Mouse (Mus musculus): Measurements from ENCODE around the gene Fads2. TPM values are rescaled to one million over a fixed set of nuclear protein-coding genes. Genes with fewer than 3 reads are reported as not detected.

Fads2 gene
- total and polyA plus RNA-seq, 3 experiments = 55.2 to 119 TPM; not detected in 1

DNA sequence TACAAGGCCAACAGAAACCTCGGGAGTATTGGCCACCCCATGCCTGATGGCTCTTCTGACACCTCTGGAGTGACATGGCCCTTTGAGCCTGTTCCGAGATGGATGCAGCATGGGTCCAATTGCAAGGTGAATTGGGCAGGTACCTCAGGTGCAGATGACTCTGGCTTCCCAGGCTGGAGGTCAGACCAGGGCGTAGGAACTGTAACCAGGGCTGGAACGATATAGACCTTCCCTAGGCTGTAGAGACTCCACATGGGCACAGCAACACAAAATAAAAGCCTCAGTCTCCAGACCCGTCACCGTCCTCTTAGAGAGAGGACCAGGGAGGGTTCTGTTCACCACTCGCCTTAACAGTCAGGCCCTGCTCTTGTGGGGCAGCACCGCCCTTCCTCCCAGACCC is 39.3 kb downstream of the Fads2 start:
- H3K9ac ChIP-seq (ENCODE audit: control insufficient read depth, low read depth, low read length, poor library complexity, severe bottlenecking) = no peak overlapping the region
- DNase-seq (ENCODE audit: low read depth, low spot score) = no peak
- H3K36me3 ChIP-seq (ENCODE audit: control insufficient read depth in 1 of 2, insufficient read depth in 2 of 2, low read length in 2 of 2) = peaks cover 0 to 11% of the 10 kb centered on the region in 2 experiments
- H3K4me3 ChIP-seq (ENCODE audit: control insufficient read depth in 1 of 2, insufficient read depth in 1 of 2, low read depth in 2 of 2, low read length in 2 of 2) = no peak overlapping the region
- no peaks in the 10 kb centered on the region for H3K27me3 ChIP-seq (ENCODE audit: control insufficient read depth in 1 of 2, insufficient read depth in 2 of 2, low read length in 2 of 2)
- no peaks in the 10 kb centered on the region for H3K9me3 ChIP-seq (replicated peaks; ENCODE audit: insufficient read depth, low read length)
- no peak for TF ChIP-seq MAZ (IDR thresholded peaks at IDR 0.05; ENCODE audit: low read depth, low read length)
- TF ChIP-seq MEF2A (IDR thresholded peaks at IDR 0.05; ENCODE audit: extremely low read depth, insufficient replicate concordance, low read depth, low read length, poor library complexity, severe bottlenecking) = no peak
- TF ChIP-seq ETS1 (IDR thresholded peaks at IDR 0.05; ENCODE audit: low read depth, low read length) = no peak
- TF ChIP-seq E2F4 (IDR thresholded peaks at IDR 0.05; ENCODE audit: borderline replicate concordance, low read depth, low read length) = no peak
- no peak for TF ChIP-seq CHD2 (IDR thresholded peaks at IDR 0.05; ENCODE audit: low read length)
- TF ChIP-seq BHLHE40 (IDR thresholded peaks at IDR 0.05; ENCODE audit: borderline replicate concordance, low read depth, low read length) = no peak
- no peak for TF ChIP-seq POLR2A (IDR thresholded peaks at IDR 0.05; ENCODE audit: control insufficient read depth in 1 of 2, insufficient read depth in 1 of 2, low read depth in 1 of 2, low read length in 2 of 2, poor library complexity in 1 of 2)
- no peak for TF ChIP-seq HCFC1 (IDR thresholded peaks at IDR 0.05; ENCODE audit: low read depth, low read length)
- TF ChIP-seq CHD1 (IDR thresholded peaks at IDR 0.05; ENCODE audit: low read depth, low read length) = no peak
- TF ChIP-seq UBTF (IDR thresholded peaks at IDR 0.05; ENCODE audit: borderline replicate concordance, insufficient read depth, low read depth, low read length) = no peak
- TF ChIP-seq ZMIZ1 (IDR thresholded peaks at IDR 0.05; ENCODE audit: low read depth, low read length) = no peak
- TF ChIP-seq MXI1 (IDR thresholded peaks at IDR 0.05; ENCODE audit: low read depth, low read length) = no peak
- TF ChIP-seq GATA1 (IDR thresholded peaks at IDR 0.05; ENCODE audit: low read depth, low read length) = no peak
- no peak for TF ChIP-seq TBP (IDR thresholded peaks at IDR 0.05; ENCODE audit: low read depth, low read length)
- TF ChIP-seq GABPA (IDR thresholded peaks at IDR 0.05; ENCODE audit: low read depth, low read length) = no peak
- no peak for TF ChIP-seq KAT2A (conservative IDR thresholded peaks at IDR 0.05; ENCODE audit: low read depth, low read length)
- no peak for TF ChIP-seq JUND (IDR thresholded peaks at IDR 0.05; ENCODE audit: low read depth, low read length)
- no peak for TF ChIP-seq POLR2AphosphoS2 (IDR thresholded peaks at IDR 0.05; ENCODE audit: low read length)
- no peak for TF ChIP-seq ZC3H11A (IDR thresholded peaks at IDR 0.05; ENCODE audit: low read depth, low read length)
- no peaks in the 10 kb centered on the region for H3K79me2 ChIP-seq (ENCODE audit: control insufficient read depth, insufficient read depth, low read length, poor library complexity)
- H3K4me1 ChIP-seq (ENCODE audit: control insufficient read depth in 1 of 2, insufficient read depth in 2 of 2, low read length in 2 of 2) = peaks cover 8 to 20% of the 10 kb centered on the region in 2 experiments
- no peak overlapping the region for H3K27ac ChIP-seq (ENCODE audit: control insufficient read depth, low read depth, low read length)

DNA sequence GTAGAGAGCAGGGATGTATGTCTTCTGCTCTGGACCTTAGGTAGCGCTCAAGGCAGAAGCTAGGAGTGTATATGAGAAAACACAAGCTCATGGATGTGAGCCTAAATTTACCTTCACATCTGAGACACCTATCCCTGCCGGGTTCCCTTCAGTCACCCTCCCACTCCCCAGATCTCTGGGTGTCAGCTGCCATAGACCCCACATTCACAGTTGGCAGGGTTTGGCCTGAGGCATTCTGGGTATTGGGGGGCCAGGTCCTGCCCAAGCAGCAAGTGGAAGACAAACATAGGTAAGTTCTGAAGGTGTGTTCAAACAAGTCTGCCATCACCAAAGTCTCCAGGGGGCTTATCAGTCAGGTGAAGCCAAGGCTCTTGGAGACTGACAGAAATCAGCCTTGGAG is 39.9 kb downstream of the Fads2 start:
- Histone ChIP-seq H3K4me1 (ENCODE audit: control insufficient read depth in 1 of 2, insufficient read depth in 2 of 2, low read length in 2 of 2) (peaks cover 8 to 20% of the 10 kb centered on the region in 2 experiments), H3K27ac (ENCODE audit: control insufficient read depth, low read depth, low read length) (no peak overlapping the region), H3K9me3 (replicated peaks; ENCODE audit: insufficient read depth, low read length) (no peaks in the 10 kb centered on the region), H3K4me3 (ENCODE audit: control insufficient read depth in 1 of 2, insufficient read depth in 1 of 2, low read depth in 2 of 2, low read length in 2 of 2) (no peak overlapping the region), H3K36me3 (ENCODE audit: control insufficient read depth in 1 of 2, insufficient read depth in 2 of 2, low read length in 2 of 2) (peaks cover 0 to 11% of the 10 kb centered on the region in 2 experiments; a peak in 2 of 4 replicates), H3K27me3 (ENCODE audit: control insufficient read depth in 1 of 2, insufficient read depth in 2 of 2, low read length in 2 of 2) (no peaks in the 10 kb centered on the region), H3K9ac (ENCODE audit: control insufficient read depth, low read depth, low read length, poor library complexity, severe bottlenecking) (no peak overlapping the region), H3K79me2 (ENCODE audit: control insufficient read depth, insufficient read depth, low read length, poor library complexity) (no peaks in the 10 kb centered on the region)
- TF ChIP-seq MAFK (IDR thresholded peaks at IDR 0.05; ENCODE audit: borderline replicate concordance, low read depth, low read length) (no peak), SMC3 (IDR thresholded peaks at IDR 0.05; ENCODE audit: low read depth, low read length) (no peak), CTCF (IDR thresholded peaks at IDR 0.05 in 2 of 3, conservative IDR thresholded peaks at IDR 0.05 in 1 of 3; ENCODE audit: control insufficient read depth in 1 of 3, insufficient read depth in 1 of 3, low read depth in 2 of 3, low read length in 3 of 3, poor library complexity in 1 of 3, severe bottlenecking in 1 of 3) (no peak), TBP (IDR thresholded peaks at IDR 0.05; ENCODE audit: low read depth, low read length) (no peak), RCOR1 (IDR thresholded peaks at IDR 0.05; ENCODE audit: low read depth, low read length) (no peak), ZMIZ1 (IDR thresholded peaks at IDR 0.05; ENCODE audit: low read depth, low read length) (no peak), ZC3H11A (IDR thresholded peaks at IDR 0.05; ENCODE audit: low read depth, low read length) (no peak), GATA1 (IDR thresholded peaks at IDR 0.05; ENCODE audit: low read depth, low read length) (no peak), RAD21 (IDR thresholded peaks at IDR 0.05; ENCODE audit: low read depth, low read length) (no peak), USF1 (IDR thresholded peaks at IDR 0.05; ENCODE audit: low read depth, low read length) (no peak), ETS1 (IDR thresholded peaks at IDR 0.05; ENCODE audit: low read depth, low read length) (no peak)
- DNase-seq (ENCODE audit: low read depth, low spot score) = no peak
